Mouse (Mus musculus): ENCODE results near the gene Dlx5.

Gene Dlx5

GRCm38 (mm10) chr6:6881638-6882190 lies at the start of gene Dlx5:
TSS of gene Dlx5 (minus strand) at chr6:6882085.
- DNase-seq (ENCODE audit: extremely low read depth, low read depth) = no peak

GRCm38 (mm10) chr6:6931507-6931906 lies 49.6 kb upstream of the Dlx5 start:
- DNase-seq (ENCODE audit: extremely low read depth, low read depth) = no peak

- no peak for DNase-seq (ENCODE audit: extremely low read depth, low read depth)
These were observed 48.9 kb upstream of the Dlx5 start for GRCm38 (mm10) chr6:6930831-6931230.

- no peak for DNase-seq (ENCODE audit: extremely low read depth, low read depth)
These were observed 43.4 kb upstream of the Dlx5 start for GRCm38 (mm10) chr6:6925264-6925663.

- no peak for DNase-seq (ENCODE audit: extremely low read depth, low read depth)
These were observed 35.4 kb upstream of the Dlx5 start for GRCm38 (mm10) chr6:6917334-6917733.

- peak; percentile 38 for DNase-seq (ENCODE audit: extremely low read depth, low read depth)
These were observed 33.6 kb upstream of the Dlx5 start for GRCm38 (mm10) chr6:6915526-6915915.

- peak; percentile 30 for DNase-seq (ENCODE audit: extremely low read depth, low read depth)
These were observed 33.1 kb upstream of the Dlx5 start for GRCm38 (mm10) chr6:6914849-6915525.

GRCm38 (mm10) chr6:6914304-6914703 lies 32.4 kb upstream of the Dlx5 start:
- no peak for DNase-seq (ENCODE audit: extremely low read depth, low read depth)

- no peak for DNase-seq (ENCODE audit: extremely low read depth, low read depth)
These were observed 27.7 kb upstream of the Dlx5 start for GRCm38 (mm10) chr6:6909586-6909985.

GRCm38 (mm10) chr6:6890047-6890446 lies 8.2 kb upstream of the Dlx5 start:
- DNase-seq (ENCODE audit: extremely low read depth, low read depth) = no peak

GRCm38 (mm10) chr6:6886225-6886624 lies 4.3 kb upstream of the Dlx5 start:
- DNase-seq (ENCODE audit: extremely low read depth, low read depth) = no peak

GRCm38 (mm10) chr6:6884897-6885296 lies 3.0 kb upstream of the Dlx5 start:
- no peak for DNase-seq (ENCODE audit: extremely low read depth, low read depth)

GRCm38 (mm10) chr6:6882266-6882797 lies 447 bp upstream of the Dlx5 start:
- no peak for DNase-seq (ENCODE audit: extremely low read depth, low read depth)

GRCm38 (mm10) chr6:6881115-6881637 lies 709 bp downstream of the Dlx5 start:
- DNase-seq (ENCODE audit: extremely low read depth, low read depth) = no peak

- no peak for DNase-seq (ENCODE audit: extremely low read depth, low read depth)
These were observed 1.3 kb downstream of the Dlx5 start for GRCm38 (mm10) chr6:6880361-6881114.

GRCm38 (mm10) chr6:6879371-6880325 lies 2.2 kb downstream of the Dlx5 start:
- no peak for DNase-seq (ENCODE audit: extremely low read depth, low read depth)

- no peak for DNase-seq (ENCODE audit: extremely low read depth, low read depth)
These were observed 3.0 kb downstream of the Dlx5 start for GRCm38 (mm10) chr6:6878841-6879291.

- no peak for DNase-seq (ENCODE audit: extremely low read depth, low read depth)
These were observed 3.7 kb downstream of the Dlx5 start for GRCm38 (mm10) chr6:6877981-6878840.

GRCm38 (mm10) chr6:6877346-6877910 lies 4.5 kb downstream of the Dlx5 start:
- DNase-seq (ENCODE audit: extremely low read depth, low read depth) = no peak

GRCm38 (mm10) chr6:6876731-6877130 lies 5.2 kb downstream of the Dlx5 start:
- DNase-seq (ENCODE audit: extremely low read depth, low read depth) = no peak

Data from MEL-GATA-1-ER (cell line).